Mouse (Mus musculus): ENCODE results near the gene Mical3. TPM values are rescaled to one million over a fixed set of nuclear protein-coding genes. Genes with fewer than 3 reads are reported as not detected.
"Not testable (repeated sequence)": the region's sequence is repeated elsewhere in the genome, so short reads cannot be mapped to it uniquely, and the experiment has no call there.

Gene Mical3
- polyA plus RNA-seq, 1 experiment from 2014 or later = 28.6 TPM

DNA sequence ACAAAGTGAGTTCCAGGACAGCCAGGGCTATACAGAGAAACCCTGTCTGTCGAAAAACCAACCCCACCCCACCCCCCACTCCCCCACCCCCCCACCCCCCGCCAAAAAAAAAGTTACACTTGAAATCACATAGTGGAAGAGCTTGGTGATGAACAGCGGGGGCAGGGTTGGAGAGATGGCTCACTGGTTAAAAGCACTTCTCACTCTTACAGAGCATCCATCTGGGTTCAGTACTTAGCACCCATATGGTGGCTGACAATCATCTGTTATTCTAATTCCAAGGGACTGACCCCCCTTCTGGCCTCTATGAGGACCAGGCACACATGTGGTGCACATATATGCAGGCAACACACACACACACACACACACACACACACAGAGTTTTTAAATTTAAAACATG lies 212.8 kb downstream of the Mical3 start:
- H3K4me3 ChIP-seq = no peak overlapping the region
- H3K9me3 ChIP-seq = no peaks in the 10 kb centered on the region
- H3K4me2 ChIP-seq (replicated peaks) = no peak overlapping the region
- WGBS = 52% methylated on average over 3 of the region's 3 CpGs
- peaks cover 14% of the 10 kb centered on the region for H3K4me1 ChIP-seq
- H3K27ac ChIP-seq (replicated peaks) = no peak overlapping the region
- ATAC-seq (replicated peaks) = 0 out of 2 replicates have a peak, but pooled peaks have one; percentile 14
- H3K36me3 ChIP-seq = no peaks in the 10 kb centered on the region
- no peak overlapping the region for H3K9ac ChIP-seq (replicated peaks)
- H3K27me3 ChIP-seq = no peaks in the 10 kb centered on the region

DNA sequence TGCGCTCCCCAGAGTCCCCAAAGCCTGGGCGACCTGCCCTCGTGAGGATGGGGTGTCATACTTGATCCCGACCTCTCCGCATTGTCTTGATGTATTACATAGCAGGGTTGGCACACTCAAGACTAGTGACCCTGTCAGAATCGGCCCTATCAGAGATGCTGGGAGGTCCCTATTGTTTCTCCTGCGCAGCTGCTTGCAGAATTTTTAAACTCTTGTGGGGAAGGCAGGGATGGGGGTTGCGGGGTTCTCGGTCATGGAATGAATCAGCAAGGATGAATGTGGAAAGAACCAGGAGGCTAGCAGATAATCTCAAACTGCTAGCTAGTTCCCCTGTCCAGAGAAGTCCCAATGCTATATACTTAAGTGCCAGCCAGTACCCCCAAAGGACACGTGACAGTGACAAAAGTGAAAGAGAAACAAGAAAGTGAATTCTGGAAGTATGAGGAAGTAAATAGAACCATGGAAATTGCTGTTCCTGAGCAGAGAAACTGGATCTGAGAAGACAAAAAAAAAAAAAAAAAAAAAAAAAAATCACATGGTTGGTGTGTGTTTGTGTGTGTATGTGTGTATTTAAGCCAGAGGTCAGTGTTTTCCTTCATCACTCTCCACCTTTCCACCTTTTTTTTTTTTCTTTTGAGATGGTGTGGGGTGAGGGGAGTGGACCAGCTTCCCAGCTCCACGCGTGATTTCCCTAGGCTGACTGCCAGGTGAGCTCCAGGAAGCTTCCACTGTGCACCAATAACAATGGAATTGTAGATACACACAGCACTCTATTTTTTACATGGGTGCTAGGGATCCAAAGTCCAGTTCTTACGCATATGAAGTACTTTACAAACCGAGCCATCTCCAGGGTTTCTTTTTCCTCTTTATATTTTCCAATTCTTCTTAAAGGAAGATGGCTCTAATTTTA lies 213.6 kb downstream of the Mical3 start:
- peak; percentile 11 for ATAC-seq (replicated peaks)
- peak overlapping the region; percentile 84 for H3K4me2 ChIP-seq (replicated peaks)
- peak overlapping the region; percentile 57 for H3K9ac ChIP-seq (replicated peaks)
- H3K4me3 ChIP-seq = peak overlapping the region; percentile 79
- not testable (repeated sequence) for H3K36me3 ChIP-seq; H3K9me3 ChIP-seq; H3K27me3 ChIP-seq; H3K27ac ChIP-seq (replicated peaks)
- H3K4me1 ChIP-seq = peaks cover 14% of the 10 kb centered on the region
- WGBS = 30% methylated on average over 12 of the region's 14 CpGs

DNA sequence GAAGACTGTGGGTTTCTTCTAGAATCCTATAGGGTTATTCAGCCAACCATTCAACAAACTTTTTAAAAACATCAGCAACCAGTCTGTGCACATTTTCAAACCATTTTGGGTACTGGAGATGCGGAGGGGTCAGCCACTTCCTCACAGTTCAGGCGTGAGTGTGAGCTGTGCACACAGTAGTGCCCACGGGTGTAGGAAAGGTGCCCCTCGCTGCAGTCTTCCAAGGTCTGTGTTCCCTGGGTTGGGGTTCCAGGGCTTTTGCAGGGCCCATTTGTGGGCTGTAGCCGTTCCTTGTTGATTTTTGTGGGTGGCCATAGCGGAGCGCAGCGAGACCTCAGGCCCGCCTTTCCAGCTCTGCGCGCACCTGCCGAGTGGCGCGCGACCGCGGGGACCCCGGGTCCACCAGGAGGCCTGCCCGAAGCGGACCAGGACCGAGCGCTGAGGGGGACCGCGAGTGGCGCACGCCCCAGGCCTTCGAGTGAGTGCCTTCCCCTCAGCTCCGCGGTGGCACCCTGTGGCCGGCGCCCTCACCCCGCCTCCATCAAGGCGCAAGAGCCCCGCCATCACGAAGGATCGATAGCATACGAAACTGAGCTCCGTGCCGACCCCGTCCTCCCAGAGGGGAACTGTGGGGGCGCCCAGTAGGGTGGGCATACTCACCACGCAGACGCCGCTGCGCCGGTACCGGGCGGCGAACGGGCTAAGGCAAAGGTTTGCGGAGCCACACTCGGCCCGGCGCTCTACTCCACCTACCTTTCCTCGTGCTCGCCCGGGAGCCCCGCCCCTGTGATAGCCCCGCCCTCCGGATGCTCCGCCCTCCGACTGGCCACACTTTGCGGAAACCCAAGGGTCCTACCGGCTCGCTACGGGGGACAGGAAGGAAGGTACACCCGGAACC lies 214.5 kb downstream of the Mical3 start, which contains the start of gene Bid:
Gene Bid (minus strand): TSS at position 780 of the 898 bp plus-strand sequence.
- Histone ChIP-seq H3K4me2 (replicated peaks) (peak within 1 kb of the TSS; percentile 84), H3K4me3 (peak within 1 kb of the TSS; percentile 79), H3K9me3 (no peaks in the 10 kb centered on the region), H3K27me3 (no peaks in the 10 kb centered on the region), H3K9ac (replicated peaks) (peak within 1 kb of the TSS; percentile 57), H3K4me1 (peaks cover 14% of the 10 kb centered on the region), H3K36me3 (no peaks in the 10 kb centered on the region), H3K27ac (replicated peaks) (no peak within 1 kb of the TSS)
- ATAC-seq (replicated peaks) = peak; percentile 89
- WGBS = under 1% methylated on average over 67 of the region's 67 CpGs

DNA sequence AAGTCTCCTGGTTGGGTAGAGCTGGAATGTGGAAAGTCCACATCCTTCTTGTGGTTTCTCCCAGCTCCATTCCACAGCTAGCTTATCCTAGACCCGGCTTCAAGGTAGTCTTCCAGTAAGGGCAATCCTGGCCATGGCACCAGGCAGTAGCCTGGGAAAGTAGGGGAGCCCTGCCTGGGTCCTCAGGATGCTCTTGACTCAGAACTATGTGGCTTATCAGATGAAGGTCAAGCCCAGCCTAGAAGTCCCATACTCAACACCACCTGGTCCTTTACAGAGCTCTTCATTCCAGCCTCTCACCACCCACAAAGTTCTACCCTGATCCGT lies 215.2 kb downstream of the Mical3 start:
- H3K9ac ChIP-seq (replicated peaks) = no peak overlapping the region
- peak overlapping the region; percentile 79 for H3K4me3 ChIP-seq

DNA sequence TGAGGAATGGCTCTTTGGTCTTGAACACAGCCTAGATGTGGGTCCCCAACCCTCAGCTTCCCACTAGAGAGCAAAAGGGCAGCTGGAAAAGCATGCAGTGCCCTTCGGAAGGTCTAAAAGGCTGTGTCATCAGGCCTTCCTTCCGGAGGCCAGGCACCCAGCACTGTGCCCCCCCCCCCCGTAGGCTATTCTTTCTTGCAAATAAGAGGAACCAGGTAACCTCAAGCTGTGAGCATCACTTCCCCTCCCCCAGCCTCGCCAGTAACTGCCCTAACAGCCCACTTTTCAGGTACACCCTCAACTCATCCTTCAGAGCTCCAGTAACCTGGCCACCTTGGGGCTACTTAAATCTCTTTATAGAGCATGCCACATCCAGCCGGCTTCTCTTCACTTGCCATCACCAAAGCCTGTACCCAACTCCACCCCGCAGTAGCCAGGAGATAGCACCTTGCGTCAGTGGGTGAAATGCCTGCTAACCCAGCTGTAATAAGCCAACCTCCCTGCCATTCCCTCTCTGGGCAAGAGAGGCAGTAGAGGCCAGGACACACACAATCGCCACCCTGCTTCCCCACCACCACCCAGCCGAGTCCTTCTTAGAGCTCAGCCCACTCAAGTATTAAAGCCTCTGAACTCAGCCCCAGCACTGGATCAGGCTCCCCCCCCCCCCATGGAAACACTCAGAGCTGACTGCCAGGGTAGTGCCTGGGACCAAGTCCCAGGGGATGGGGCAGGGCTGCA lies 215.7 kb downstream of the Mical3 start:
- H3K4me3 ChIP-seq = no peak overlapping the region
- 42% methylated on average over 9 of the region's 9 CpGs for WGBS

More for the DNA sequence above, 215.2 kb downstream of the Mical3 start:
- Histone ChIP-seq H3K9me3 (no peaks in the 10 kb centered on the region), H3K4me2 (replicated peaks) (peak overlapping the region; percentile 84), H3K4me1 (peaks cover 14% of the 10 kb centered on the region), H3K36me3 (no peaks in the 10 kb centered on the region), H3K27ac (replicated peaks) (no peak overlapping the region), H3K27me3 (no peaks in the 10 kb centered on the region)
- WGBS = 34% methylated on average over 2 of the region's 2 CpGs
- ATAC-seq (replicated peaks) = no peak

DNA sequence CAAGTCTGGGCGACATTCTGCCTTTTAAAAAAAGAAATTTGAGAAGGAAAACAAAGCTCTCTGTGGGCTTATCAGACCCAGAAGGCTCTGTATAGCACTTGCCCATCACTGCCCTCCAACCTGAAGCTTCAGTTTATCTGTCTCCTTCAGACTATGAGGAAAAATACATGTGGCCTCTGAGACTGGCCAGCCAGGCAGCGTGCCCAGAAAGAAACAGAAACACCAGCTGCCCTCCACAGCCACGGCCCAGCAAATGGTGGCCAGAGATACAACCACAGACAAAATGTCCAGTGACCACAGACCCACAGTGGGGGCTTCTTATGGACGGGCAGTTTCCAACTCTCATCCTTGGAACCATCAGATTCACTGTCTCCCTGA lies 216.3 kb downstream of the Mical3 start:
- Histone ChIP-seq H3K4me3 (no peak overlapping the region), H3K27me3 (no peaks in the 10 kb centered on the region), H3K36me3 (no peaks in the 10 kb centered on the region), H3K9me3 (no peaks in the 10 kb centered on the region), H3K9ac (replicated peaks) (no peak overlapping the region), H3K4me2 (replicated peaks) (no peak overlapping the region), H3K4me1 (peaks cover 14% of the 10 kb centered on the region), H3K27ac (replicated peaks) (no peak overlapping the region)
- 84% methylated on average over 4 of the region's 4 CpGs for WGBS
- no peak for ATAC-seq (replicated peaks)

More for the DNA sequence above, 215.7 kb downstream of the Mical3 start:
- H3K9ac ChIP-seq (replicated peaks) = no peak overlapping the region
- H3K4me2 ChIP-seq (replicated peaks) = peak overlapping the region; percentile 84; the same call in 1 of the 2 replicates
- no peak for ATAC-seq (replicated peaks)
- H3K27me3 ChIP-seq = no peaks in the 10 kb centered on the region
- no peaks in the 10 kb centered on the region for H3K36me3 ChIP-seq
- no peak overlapping the region for H3K27ac ChIP-seq (replicated peaks)
- H3K9me3 ChIP-seq = no peaks in the 10 kb centered on the region
- H3K4me1 ChIP-seq = peaks cover 14% of the 10 kb centered on the region

DNA sequence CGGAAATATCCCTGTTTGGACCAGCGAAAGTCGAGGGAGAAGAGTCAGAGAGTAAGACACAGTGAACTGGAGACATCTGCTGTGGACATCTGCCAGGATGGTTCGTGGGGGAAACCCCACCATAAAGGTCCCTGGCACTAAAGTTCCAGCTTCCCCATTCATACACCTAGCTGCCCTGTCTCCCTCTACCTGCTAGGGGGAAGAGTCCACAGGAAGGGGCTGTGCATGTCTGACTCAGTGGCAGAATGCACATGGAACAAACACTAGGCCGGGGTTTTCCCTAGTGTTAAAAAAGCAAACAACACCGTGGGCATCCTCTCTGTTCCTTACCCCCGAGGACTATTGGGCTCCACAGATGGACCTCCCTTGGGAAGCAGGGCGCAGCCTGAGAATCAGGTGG lies 217.0 kb downstream of the Mical3 start:
- H3K36me3 ChIP-seq = no peaks in the 10 kb centered on the region
- peaks cover 14% of the 10 kb centered on the region for H3K4me1 ChIP-seq
- no peak for ATAC-seq (replicated peaks)
- no peak overlapping the region for H3K4me3 ChIP-seq
- H3K27ac ChIP-seq (replicated peaks) = no peak overlapping the region
- no peaks in the 10 kb centered on the region for H3K9me3 ChIP-seq
- 85% methylated on average over 8 of the region's 8 CpGs for WGBS
- no peak overlapping the region for H3K9ac ChIP-seq (replicated peaks)
- no peak overlapping the region for H3K4me2 ChIP-seq (replicated peaks)
- no peaks in the 10 kb centered on the region for H3K27me3 ChIP-seq

DNA sequence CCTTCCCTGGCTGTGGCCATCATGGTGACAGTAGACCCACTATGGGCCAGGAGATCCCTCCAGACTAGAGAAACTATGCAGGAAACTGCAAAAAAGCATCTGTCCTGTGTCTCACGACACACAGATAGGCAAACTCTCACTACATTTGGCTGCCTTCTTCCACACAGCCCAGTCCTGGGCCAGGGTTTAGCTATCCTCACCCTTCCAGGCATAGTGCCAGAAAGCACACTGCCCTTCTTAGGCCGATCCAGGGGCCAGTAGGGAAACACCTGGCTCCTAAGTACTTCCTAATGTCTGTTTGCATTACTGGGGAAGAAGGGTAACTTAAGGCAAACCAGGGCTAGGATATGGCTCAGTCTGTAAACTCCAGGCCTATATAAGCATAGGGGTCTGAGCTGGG lies 217.9 kb downstream of the Mical3 start:
- no peaks in the 10 kb centered on the region for H3K36me3 ChIP-seq
- no peaks in the 10 kb centered on the region for H3K9me3 ChIP-seq
- no peaks in the 10 kb centered on the region for H3K27me3 ChIP-seq
- no peak for ATAC-seq (replicated peaks)
- peaks cover 14% of the 10 kb centered on the region for H3K4me1 ChIP-seq
- H3K27ac ChIP-seq (replicated peaks) = no peak overlapping the region
- 65% methylated on average over 2 of the region's 2 CpGs for whole genome bisulfite sequencing
- no peak overlapping the region for H3K9ac ChIP-seq (replicated peaks)
- H3K4me3 ChIP-seq = no peak overlapping the region
- H3K4me2 ChIP-seq (replicated peaks) = no peak overlapping the region

DNA sequence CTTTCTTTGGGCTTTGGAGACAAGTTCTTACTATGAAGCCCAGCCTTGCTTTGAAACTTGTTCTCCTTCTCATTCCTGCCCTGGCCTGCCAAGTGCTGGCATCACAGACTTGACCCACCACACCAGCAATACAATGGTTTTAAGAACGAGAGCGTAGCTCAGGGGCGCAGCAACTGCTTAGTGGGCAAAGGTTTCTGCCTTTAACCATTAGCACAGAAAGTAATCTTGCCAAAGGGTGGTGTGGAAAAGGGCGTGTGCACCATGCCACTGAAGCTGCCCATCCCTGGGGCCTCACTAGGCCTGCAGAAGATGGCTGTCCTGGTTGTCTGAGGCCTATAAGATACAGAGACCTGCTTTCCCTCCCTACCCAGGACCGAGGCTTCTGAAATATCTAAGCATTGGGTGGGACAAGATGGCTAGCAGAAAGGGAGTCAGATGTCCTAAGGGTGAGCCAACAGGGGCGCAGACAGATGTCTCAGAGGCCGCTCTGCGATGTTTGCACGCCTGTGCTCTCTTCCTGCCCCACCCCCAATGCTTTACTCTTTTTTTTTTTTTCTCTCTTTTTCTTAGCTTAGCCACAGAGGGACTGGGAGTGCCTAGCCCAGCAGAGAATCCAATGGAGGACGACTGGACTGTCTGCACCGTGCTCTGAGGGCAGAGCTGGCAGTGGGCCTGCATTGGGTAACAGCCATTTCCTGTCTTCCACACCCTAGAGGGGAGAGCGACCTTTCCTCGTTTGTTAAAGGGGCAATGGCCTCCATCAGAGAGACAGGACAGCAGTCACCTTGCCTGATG lies 219.4 kb downstream of the Mical3 start:
- H3K4me2 ChIP-seq (replicated peaks) = no peak overlapping the region
- H3K4me3 ChIP-seq = no peak overlapping the region
- ATAC-seq (replicated peaks) = no peak
- no peaks in the 10 kb centered on the region for H3K27me3 ChIP-seq
- H3K9me3 ChIP-seq = no peaks in the 10 kb centered on the region
- no peak overlapping the region for H3K27ac ChIP-seq (replicated peaks)
- H3K4me1 ChIP-seq = peaks cover 11% of the 10 kb centered on the region
- H3K36me3 ChIP-seq = no peaks in the 10 kb centered on the region
- H3K9ac ChIP-seq (replicated peaks) = no peak overlapping the region
- WGBS = 84% methylated on average over 13 of the region's 13 CpGs

DNA sequence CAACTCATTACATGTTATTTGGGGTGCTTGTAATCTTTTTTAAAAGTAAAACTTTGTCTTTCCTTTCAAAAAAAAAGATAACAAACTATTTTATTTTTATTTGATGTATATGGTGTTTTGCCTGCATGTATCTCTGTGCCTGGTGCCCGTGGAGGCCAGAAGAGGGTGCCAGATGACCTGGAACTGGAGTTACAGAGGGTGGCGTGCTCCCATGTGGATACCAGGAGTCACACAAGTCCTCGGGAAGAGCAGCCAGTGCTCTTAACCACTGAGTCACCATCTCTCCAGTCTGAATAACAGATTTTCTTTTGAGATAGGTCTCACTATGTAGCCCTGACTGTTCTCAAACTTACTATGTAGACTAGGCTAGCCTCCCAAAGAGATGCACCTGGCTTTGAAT lies 221.3 kb downstream of the Mical3 start:
- Histone ChIP-seq H3K27ac (replicated peaks) (no peak overlapping the region), H3K36me3 (no peaks in the 10 kb centered on the region), H3K4me2 (replicated peaks) (no peak overlapping the region), H3K27me3 (no peaks in the 10 kb centered on the region), H3K9ac (replicated peaks) (no peak overlapping the region), H3K4me3 (no peak overlapping the region), H3K4me1 (no peaks in the 10 kb centered on the region), H3K9me3 (no peaks in the 10 kb centered on the region)
- whole genome bisulfite sequencing = 85% methylated on average over 3 of the region's 3 CpGs
- ATAC-seq (replicated peaks) = no peak

DNA sequence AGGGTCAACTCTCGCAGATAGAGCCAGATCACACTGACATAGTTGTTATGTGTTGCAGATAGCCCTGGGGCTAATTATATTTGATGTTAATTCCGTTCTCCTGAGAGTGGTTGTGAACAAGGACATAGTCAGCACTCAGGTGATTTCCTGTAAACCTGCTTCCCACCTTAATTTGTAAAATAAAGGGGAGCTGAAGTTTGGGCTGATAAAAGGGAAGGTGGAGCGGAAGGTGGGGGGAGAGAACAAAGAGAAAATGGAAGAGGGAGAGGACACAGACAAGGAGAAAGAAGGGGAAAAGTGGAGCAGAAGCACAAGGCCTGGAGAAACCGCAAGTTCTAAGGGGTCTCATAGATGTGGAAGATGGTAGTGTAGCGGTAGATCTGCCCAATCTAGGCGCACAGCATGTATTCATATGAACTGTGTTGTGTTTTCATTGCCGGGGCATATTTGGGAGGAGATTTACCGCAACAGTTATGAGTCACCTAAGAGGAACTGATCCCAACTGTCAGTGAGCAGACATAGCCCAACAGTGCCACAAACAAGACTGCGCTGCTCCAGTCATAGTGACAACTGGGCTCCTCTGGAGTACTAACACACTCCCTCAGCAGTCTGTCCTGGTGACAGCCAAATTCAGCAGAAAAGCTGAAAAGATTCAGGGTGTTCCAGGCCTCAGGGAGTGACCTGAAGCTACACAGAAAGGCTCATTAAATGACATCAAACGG lies 222.8 kb downstream of the Mical3 start:
- H3K9ac ChIP-seq (replicated peaks); H3K27me3 ChIP-seq; H3K36me3 ChIP-seq; H3K4me2 ChIP-seq (replicated peaks); ATAC-seq (replicated peaks); H3K27ac ChIP-seq (replicated peaks); H3K4me3 ChIP-seq; H3K9me3 ChIP-seq; H3K4me1 ChIP-seq: not testable (repeated sequence)
- WGBS = 88% methylated on average over 10 of the region's 10 CpGs

Data from forebrain, embryonic 15.5 days (tissue).